Mouse (Mus musculus) monocyte, adult 5-6 weeks (primary cell): ENCODE measurements around the gene Ier3. TPM values are rescaled to one million over a fixed set of nuclear protein-coding genes. Genes with fewer than 3 reads are reported as not detected.

Experiments used
- ATAC-seq: fragments of 153-309, 156-312 bp; replicated peaks from 2 replicates; pipeline ENCODE4 v1.8.0; 2017; ENCODE audit warnings: mild to moderate bottlenecking; ENCODE audit not compliant: low TSS enrichment, insufficient number of reproducible peaks, severe bottlenecking, poor library complexity, low FRiP score
- total RNA-seq: library from RNA; stranded (forward); fragments of 200-1000, 200-491, 200-594 nt; gene quantifications from 3 replicates; pipeline ENCODE4 v1.2.3, GENCODE M21; 2017

The Ier3 gene
- total RNA-seq, 1 experiment from 2014 or later = 52.8 TPM

DNA sequence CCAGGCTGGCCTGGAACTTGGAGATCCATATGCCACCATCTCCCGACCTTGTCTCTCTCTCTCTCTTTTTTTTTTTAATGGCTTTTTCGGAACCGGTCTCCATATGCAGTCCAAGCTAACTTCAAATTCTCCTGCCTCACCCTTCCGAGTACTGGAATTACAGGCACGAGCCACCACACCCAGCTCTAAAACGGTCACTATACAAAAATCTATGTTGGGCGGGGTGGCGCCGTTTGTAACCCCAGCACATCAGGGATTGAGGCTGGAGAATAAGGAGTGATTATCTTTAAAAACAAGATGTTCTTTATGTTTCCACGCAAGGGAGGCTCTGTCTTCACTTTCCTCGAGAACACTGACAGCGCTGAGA lies 39.3 kb downstream of the Ier3 start:
- no peak for ATAC-seq

DNA sequence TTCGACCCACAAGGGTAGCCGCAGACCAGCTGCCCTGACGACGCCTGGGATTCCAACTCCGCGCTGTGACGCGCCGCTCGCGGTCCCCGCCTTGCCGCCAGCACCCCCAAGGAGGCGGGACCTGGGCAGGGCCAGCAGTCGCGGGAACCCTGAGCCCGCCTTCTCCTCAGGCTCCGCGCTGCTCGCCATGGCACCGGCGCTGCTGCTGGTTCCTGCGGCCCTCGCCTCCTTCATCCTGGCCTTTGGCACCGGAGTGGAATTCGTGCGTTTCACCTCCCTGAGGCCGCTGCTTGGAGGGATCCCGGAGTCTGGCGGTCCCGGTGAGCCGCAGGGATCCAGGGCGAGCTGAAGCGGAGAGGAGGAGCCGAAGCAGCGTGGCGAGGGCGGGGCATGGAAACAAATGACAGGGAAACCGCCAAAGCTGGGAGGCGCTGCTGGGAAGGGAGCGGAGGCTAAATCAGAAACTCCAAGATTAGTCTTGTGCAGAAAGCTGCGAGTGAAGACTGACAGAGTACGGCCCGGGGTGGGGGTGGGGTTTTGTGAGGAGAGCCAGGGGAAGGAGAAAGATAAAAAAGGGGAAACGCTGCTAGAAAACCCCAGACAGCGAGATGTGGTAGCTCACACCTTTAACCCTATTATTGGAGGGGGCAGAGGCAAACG lies 39.8 kb downstream of the Ier3 start, which contains the start of gene Nrm:
TSS of gene Nrm (plus strand) at position 121 of the 660 bp plus-strand sequence.
- peak; percentile 80 for ATAC-seq

DNA sequence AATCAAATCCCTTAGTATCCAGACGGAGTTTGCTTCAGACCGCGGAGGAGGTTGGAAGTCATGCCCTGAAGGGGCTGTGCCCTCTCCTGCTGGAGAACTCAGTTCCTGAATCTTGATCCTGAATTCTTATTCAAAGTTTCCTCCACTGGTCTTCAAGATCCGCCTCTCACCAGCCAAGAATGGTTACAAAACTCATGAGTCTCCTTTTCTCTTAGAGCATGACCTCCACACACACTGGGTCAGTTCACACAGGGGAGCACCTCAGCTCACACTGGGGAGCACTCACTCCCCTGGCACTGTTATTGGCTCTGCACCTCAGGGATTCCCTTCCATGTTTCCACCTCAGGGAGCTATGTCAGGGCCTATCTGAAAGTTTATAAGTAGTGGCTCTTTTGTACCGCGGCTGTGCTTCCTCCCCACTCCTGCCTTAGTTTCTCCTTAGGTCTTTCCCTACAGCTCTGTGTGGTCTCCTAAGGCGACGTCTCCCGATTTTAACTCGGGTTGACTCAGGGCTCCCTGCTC lies 43.4 kb downstream of the Ier3 start:
- no peak for ATAC-seq

DNA sequence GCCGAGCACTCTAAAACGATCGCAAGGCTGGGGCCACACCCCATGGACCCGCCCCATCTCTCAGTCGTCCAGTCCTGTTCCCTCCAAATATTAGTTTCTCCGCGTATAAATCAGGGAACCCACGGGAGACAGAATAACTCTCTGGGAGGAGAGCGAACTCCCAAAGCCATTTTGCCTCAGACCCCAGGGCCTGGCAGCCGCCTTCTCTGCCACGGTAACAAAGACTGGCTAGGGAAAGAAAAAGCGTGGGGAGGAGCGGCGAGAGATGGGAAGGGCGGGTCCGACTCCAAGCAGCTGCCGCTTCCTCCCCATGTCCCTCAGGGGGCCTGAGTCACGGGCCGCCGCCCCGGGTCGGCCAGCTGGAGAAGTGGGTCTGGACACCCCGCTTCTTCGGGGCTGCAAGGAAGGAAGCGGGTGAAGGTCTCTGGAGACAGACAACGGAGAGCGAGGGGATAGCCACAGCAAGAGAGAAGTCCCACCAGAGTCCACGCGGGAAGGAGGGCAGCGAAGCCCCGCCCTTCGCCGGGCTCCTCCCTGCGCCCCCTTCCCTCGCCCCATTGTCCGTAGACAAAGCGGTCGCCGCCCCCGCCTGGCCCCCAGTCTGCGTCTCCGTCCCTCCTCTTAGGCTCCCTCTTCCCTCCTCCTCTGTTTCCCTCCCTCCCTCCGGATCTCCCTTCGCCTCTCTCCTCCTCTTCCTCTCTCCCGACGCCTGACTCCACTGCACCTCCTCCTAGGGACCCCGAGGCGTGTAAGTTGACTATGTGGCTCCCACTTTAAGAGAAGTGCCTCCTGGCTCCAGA lies 44.2 kb downstream of the Ier3 start, which contains the start of gene Ppp1r18:
TSS of gene Ppp1r18 (plus strand) at position 113 of the 800 bp plus-strand sequence.
- no peak for ATAC-seq

DNA sequence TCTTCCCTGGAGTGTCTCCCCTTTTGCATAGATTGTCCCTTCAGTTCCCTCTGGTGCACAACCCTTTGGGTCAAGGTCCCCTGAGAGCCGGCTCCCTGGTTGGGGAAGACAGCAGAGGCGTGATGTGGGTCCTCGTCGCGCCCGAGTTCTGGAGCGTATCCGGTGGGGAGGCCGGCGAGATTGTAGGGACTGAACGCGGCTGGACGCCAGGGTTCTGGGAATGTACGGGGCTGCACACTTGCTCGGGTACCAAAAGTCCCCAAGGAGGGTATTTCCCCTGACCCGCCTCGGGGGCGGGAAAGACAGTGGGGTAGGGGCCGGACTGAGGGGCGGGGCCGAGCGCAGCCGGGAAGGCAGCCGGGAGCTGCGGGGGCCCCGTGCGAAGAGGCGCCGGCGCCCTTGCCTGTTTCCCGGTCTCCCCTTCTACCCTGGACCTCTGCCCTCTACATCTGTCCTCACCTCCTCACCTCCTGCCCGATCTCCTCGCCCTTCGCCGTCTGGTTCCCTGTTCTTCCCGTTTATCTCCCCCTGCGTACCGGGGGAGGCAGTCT lies 44.9 kb downstream of the Ier3 start:
- ATAC-seq = no peak

DNA sequence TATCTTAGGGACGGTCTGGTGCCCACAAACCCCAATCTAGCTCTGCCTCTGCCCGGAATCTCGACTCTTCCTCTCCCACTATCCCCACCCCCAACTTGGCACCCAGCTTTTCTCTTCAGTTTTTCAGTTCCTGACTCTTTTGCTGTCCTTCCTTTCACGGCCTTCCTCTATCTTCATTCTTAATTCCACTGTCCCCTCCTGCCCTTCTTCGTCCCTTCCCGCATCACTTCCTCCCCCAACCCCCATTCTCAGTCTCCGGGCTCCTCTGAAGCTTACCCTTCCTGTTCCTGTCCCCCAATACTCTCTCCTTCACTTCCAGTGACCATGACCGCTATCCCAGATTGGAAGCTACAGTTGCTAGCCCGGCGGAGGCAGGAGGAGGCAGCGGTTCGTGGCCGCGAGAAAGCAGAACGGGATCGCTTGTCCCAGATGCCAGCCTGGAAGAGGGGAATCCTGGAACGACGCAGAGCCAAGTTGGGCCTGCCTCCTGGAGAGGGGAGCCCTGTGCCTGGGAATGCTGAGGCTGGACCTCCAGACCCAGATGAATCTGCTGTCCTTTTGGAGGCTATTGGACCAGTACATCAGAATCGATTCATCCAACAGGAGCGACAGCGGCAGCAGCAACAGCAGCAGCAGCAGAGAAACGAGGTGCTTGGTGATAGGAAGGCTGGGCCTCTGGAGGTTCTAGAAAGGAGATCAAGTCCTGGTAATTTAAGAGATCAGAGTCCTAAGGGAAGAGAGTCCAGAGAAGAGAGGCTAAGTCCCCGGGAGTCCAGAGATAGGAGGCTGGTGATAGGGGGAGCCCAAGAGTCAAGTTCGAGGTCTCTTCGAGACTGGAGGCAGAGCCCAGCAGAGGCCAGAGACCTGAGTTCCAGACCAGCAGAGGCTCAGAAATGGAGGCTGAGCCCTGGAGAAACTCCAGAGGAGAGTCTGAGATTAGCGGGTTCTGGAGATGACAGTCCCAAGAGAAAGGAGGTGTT lies 45.7 kb downstream of the Ier3 start:
- no peak for ATAC-seq

DNA sequence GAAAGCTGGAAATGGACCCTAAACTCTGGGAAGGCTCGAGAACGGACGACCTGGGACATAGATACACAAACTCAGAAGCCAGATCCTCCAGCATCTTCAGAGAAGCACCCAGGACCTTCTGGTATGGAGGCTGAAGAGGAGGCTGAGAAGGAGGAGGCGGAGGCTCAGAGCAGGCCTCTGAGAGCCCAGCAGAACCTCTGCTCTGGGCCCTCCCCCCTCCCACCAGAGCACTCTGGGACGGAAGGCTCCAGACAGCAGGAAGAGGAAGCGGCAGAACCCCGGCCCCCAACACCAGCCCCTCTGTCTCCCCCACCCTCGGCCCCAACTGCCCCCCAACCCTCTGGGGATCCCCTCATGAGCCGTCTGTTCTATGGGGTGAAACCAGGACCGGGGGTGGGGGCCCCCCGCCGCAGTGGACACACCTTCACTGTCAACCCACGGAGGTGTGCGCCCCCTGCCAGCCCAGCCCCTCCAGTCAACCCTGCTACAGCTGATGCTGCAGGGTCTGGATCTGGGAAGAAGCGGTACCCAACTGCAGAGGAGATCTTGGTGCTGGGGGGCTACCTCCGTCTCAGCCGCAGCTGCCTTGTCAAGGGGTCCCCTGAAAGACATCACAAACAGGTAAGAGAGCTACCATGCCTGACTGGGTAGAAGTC lies 46.8 kb downstream of the Ier3 start:
- no peak for ATAC-seq

DNA sequence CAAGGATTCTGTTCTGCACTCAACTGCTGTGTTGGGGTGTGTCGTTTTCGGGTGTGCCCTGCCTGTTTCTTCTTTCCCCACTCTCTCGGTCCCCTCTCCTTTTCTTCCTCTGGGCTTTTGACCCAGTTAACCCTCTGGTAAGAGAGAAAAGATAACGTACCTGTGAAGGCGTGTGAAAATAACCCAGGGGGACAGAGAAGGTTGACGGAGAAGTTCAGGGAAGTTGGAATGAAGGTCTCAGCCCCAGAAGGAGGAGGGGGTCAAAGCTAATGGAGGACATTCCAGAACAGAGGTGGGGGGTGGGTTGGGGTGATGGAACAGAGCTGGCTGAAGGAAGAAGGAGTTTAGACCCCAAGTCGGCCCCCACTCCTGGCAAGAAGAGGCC lies 47.5 kb downstream of the Ier3 start:
- no peak for ATAC-seq

DNA sequence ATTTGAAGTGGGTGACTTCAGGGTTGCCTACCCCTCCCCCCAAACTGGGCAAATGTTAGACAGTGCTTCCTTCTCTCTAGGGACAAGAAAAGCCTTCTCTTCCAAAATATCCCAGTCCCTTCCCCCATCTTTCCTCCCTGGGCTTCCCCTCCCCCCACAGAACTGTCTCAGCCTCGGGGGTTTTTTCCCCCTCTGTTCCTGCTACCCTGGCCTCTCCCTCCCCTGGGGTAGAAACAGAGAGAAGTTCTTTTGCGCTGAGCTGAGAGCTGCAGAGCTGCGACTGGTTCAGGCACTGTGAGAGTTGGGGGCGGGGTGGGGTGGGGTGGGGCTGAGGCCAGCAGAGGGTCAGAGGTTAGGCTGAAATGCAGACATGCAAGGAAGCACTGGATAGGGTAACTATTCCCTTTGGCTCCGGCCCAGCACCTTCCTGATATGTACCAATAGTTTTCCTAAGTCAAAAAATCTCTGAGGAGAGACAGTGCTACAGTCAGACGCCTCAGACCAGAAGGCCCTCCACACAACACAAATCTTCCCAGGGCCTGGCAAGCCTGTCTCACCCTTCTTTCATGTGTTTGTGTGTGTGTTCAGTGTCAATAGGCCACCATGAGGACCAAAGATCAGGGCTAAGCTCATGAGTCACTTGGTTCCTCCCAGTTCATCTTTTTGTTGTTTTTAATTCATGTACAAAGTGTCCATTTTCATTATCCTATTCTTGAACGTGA lies 48.0 kb downstream of the Ier3 start:
- ATAC-seq = peak; percentile 0; the same call in 1 of the 2 replicates

DNA sequence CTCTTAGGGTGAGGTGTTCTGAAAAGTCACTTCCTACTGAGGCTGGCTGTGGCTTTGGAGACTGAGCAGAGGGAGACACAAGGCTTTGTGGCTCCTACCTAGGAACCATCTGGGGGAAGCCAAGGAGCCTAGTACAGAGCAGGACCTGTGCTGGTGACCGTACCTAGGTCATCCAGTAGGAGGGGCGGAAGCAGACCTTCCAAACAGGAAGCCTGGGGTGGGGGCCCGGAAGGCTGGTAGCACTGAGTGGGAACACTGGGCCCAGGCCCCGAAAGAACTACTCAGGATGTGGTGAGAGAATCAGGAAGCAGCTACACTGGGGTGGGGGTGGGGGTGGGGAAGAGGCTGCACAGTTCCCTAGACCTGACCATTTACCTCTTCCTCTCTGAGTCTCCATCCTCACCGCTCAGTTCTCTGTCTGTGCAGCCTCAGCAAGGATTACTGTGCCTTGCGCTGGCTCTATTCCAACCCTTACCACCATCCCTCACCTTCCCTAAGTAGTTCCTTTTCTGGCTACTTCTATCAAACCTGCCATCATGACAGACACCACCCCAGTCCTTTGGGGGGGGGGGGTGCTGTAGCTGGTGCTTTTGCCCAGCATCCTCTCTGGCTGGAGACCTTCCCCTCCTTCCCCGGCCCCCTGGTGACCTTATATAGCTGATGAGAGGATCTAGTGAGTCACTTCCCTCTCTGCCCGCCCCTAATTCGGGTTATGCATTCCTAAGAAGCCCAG lies 48.8 kb downstream of the Ier3 start:
- ATAC-seq = peak; percentile 56

DNA sequence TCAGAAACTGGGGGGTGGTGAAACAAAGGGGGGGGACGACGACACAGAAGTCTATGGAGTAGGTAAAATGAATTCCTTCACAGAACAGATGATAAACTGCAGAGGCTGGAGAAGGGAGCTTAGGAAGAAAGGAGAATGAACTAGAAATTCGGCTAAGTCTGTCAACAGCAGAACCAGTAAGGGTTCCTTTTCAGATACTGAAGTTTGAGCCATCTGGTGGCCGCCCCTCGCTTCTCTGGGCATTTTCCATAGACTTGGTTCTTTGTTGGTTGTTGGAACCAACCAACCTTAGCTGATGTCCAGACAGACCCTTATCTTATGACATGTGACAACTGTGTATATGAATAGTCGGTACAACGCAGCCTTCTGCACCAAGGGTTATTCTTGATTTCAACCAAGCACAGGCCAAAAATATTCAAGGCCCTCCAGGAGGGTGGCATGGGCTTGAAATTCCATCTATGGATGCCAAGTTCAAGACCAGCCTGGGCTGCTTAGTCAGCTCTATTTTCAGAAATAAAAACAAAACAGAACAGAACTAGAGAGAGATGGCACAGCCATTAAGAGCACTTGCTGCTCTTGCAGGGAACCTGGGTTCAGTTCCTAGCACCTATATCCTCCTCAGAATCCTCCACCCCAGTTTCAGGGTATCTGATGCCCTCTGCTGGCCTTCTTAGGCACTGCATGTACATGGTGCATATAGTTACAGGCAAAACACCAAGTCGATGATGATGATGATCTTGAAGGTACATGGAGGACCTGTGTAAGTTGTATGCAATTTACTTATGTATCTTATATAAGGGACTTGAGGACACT lies 49.6 kb downstream of the Ier3 start:
- no peak for ATAC-seq

Other genes with a start within 250 kb of the Ier3 start
- not detected in 3 replicates for gene Sfta2, start 220.1 kb upstream of the Ier3 start, total RNA-seq
- not detected in 3 replicates for gene Gm9573, start 195.0 kb upstream of the Ier3 start, total RNA-seq
- not detected in 3 replicates for gene Mucl3, start 178.0 kb upstream of the Ier3 start, total RNA-seq
- gene Vars2, start 154.1 kb upstream of the Ier3 start, total RNA-seq = 7.4 to 13.8 TPM (median 11.3 TPM) in 3 replicates
- 10.9 to 22.5 TPM (median 13.5 TPM) in 3 replicates for gene Gtf2h4, start 147.9 kb upstream of the Ier3 start, total RNA-seq
- gene Ddr1, start 117.1 kb upstream of the Ier3 start, total RNA-seq = 0.67 to 1.2 TPM in 2 of 3 replicates, not detected in the other
- 70.0 to 84.2 TPM (median 77.9 TPM) in 3 replicates for gene Flot1, start 1.5 kb downstream of the Ier3 start, total RNA-seq
- 138 to 179 TPM (median 139 TPM) in 3 replicates for gene Tubb5, start 16.6 kb downstream of the Ier3 start, total RNA-seq
- gene Mdc1, start 19.8 kb downstream of the Ier3 start, total RNA-seq = 10.9 to 26.0 TPM (median 11.1 TPM) in 3 replicates
- gene Nrm, start 39.6 kb downstream of the Ier3 start, total RNA-seq = 18.1 to 25.9 TPM (median 25.6 TPM) in 3 replicates
- gene Ppp1r18, start 43.9 kb downstream of the Ier3 start, total RNA-seq = 65.6 to 113 TPM (median 72.3 TPM) in 3 replicates
- 67.7 to 106 TPM (median 105 TPM) in 3 replicates for gene Dhx16, start 58.1 kb downstream of the Ier3 start, total RNA-seq
- gene 2310061I04Rik, start 75.7 kb downstream of the Ier3 start, total RNA-seq = 1.8 to 10.4 TPM (median 5.7 TPM) in 3 replicates
- 13.9 to 18.7 TPM (median 14.2 TPM) in 3 replicates for gene Atat1, start 88.4 kb downstream of the Ier3 start, total RNA-seq
- gene Mrps18b, start 94.7 kb downstream of the Ier3 start, total RNA-seq = 26.6 to 31.6 TPM (median 29.0 TPM) in 3 replicates
- gene Ppp1r10, start 94.8 kb downstream of the Ier3 start, total RNA-seq = 103 to 230 TPM (median 106 TPM) in 3 replicates
- gene Abcf1, start 148.1 kb downstream of the Ier3 start, total RNA-seq = 177 to 254 TPM (median 221 TPM) in 3 replicates
- 23.0 to 44.8 TPM (median 31.8 TPM) in 3 replicates for gene Gnl1, start 158.2 kb downstream of the Ier3 start, total RNA-seq
- 14.8 to 25.6 TPM (median 22.1 TPM) in 3 replicates for gene Prr3, start 158.6 kb downstream of the Ier3 start, total RNA-seq
- gene H2-T24, start 198.9 kb downstream of the Ier3 start, total RNA-seq = 59.4 to 98.9 TPM (median 63.8 TPM) in 3 replicates
- gene H2-T23, start 211.2 kb downstream of the Ier3 start, total RNA-seq = 372 to 405 TPM (median 385 TPM) in 3 replicates
- gene H2-T22, start 221.1 kb downstream of the Ier3 start, total RNA-seq = 122 to 131 TPM (median 124 TPM) in 3 replicates
- 0.49 to 1.0 TPM in 2 of 3 replicates, not detected in the other for gene Gm6034, start 221.3 kb downstream of the Ier3 start, total RNA-seq
- gene Gm11127, start 236.7 kb downstream of the Ier3 start, total RNA-seq = 0.64 TPM in 1 of 3 replicates, not detected in the others